In genomic region chr6:97323951-97324350, GRCm38 (mm10) we compare ENCODE assay signal across 16 mouse cellular contexts.
"Had no signal": no experiment of that assay in that cellular context is flagged by ENCODE, and none has a peak within 500 bp of the region (broad histone marks: within the 10 kb centered on the region; RNA-seq: fewer than 3 reads in every experiment).

No protein-coding gene starts in this region.

- H3K4me1 ChIP-seq: neural tube, embryonic 12.5 days; neural tube, embryonic 13.5 days; neural tube, embryonic 15.5 days; stomach, embryonic 15.5 days had no signal

- H3K4me3 ChIP-seq: neural tube, embryonic 12.5 days; neural tube, embryonic 13.5 days; neural tube, embryonic 15.5 days; stomach, embryonic 15.5 days had no signal

- H3K9me3 ChIP-seq: neural tube, embryonic 12.5 days; neural tube, embryonic 13.5 days; neural tube, embryonic 15.5 days; stomach, embryonic 15.5 days had no signal

- DNase-seq: retina, postnatal 1 day; right cerebral cortex, adult 18-20 months; right cerebral cortex, postnatal 14 days; right cerebral cortex, postnatal 4 days; spleen, adult 18-20 months; thymus, adult 18-20 months; thymus, adult 2 months; thymus, postnatal 14 days; thymus, postnatal 25 days; thymus, postnatal 36 days; thymus, postnatal 4 days had no signal

- H3K27me3 ChIP-seq: neural tube, embryonic 12.5 days; neural tube, embryonic 13.5 days; neural tube, embryonic 15.5 days; stomach, embryonic 15.5 days had no signal

- H3K36me3 ChIP-seq: stomach, embryonic 15.5 days had no signal

- H3K9ac ChIP-seq: neural tube, embryonic 12.5 days; neural tube, embryonic 13.5 days; neural tube, embryonic 15.5 days; stomach, embryonic 15.5 days had no signal

- H3K4me2 ChIP-seq: neural tube, embryonic 12.5 days; neural tube, embryonic 13.5 days; neural tube, embryonic 15.5 days; stomach, embryonic 15.5 days had no signal

- H3K27ac ChIP-seq: neural tube, embryonic 12.5 days; neural tube, embryonic 13.5 days; neural tube, embryonic 15.5 days; stomach, embryonic 15.5 days; stomach, postnatal 0 days had no signal
